Mouse (Mus musculus): ENCODE data around the gene Tfr2. TPM values are rescaled to one million over a fixed set of nuclear protein-coding genes. Genes with fewer than 3 reads are reported as not detected.

Gene Tfr2
- total and polyA plus RNA-seq, 3 experiments: 52.6 to 193 (median 117) TPM

- no peak overlapping the region for H3K4me3 ChIP-seq (ENCODE audit: low read depth, low read length)
- no peaks in the 10 kb centered on the region for H3K9me3 ChIP-seq (replicated peaks)
- peaks cover 37% of the 10 kb centered on the region for H3K36me3 ChIP-seq (replicated peaks)
- DNase-seq (ENCODE audit: low spot score) (no peak), ATAC-seq (ENCODE audit: extremely low read depth, insufficient number of reproducible peaks, low FRiP score, poor library complexity, severe bottlenecking) (no peak)
- TF ChIP-seq CTCF (IDR thresholded peaks at IDR 0.05; ENCODE audit: low read depth, low read length) (no peak), GATA1 (IDR thresholded peaks at IDR 0.05; ENCODE audit: borderline replicate concordance, low read length) (no peak), GATA2 (IDR thresholded peaks at IDR 0.05; ENCODE audit: borderline replicate concordance, low read depth, low read length) (no peak), POLR2AphosphoS5 (IDR thresholded peaks at IDR 0.05; ENCODE audit: insufficient replicate concordance, low read depth, low read length) (no peak)
- H3K4me1 ChIP-seq (ENCODE audit: insufficient read depth, low read depth, low read length): peaks cover 52% of the 10 kb centered on the region
- H3K27me3 ChIP-seq (ENCODE audit: insufficient read depth, low read length): peaks cover 31% of the 10 kb centered on the region
These were observed 38.4 kb downstream of the Tfr2 start for GRCm38 (mm10) chr5:137607860-137608653.

- peaks cover 36% of the 10 kb centered on the region for H3K27me3 ChIP-seq (ENCODE audit: insufficient read depth, low read length)
- ATAC-seq (ENCODE audit: extremely low read depth, insufficient number of reproducible peaks, low FRiP score, poor library complexity, severe bottlenecking): no peak
- H3K4me3 ChIP-seq (ENCODE audit: low read depth, low read length): no peak overlapping the region
- no peak for TF ChIP-seq GATA2 (IDR thresholded peaks at IDR 0.05; ENCODE audit: borderline replicate concordance, low read depth, low read length)
- no peak for TF ChIP-seq TAL1 (conservative IDR thresholded peaks at IDR 0.05; ENCODE audit: low read depth, low read length)
- DNase-seq (ENCODE audit: low spot score): no peak
- H3K9me3 ChIP-seq (replicated peaks): no peaks in the 10 kb centered on the region
- peaks cover 55% of the 10 kb centered on the region for H3K4me1 ChIP-seq (ENCODE audit: insufficient read depth, low read depth, low read length)
- H3K36me3 ChIP-seq (replicated peaks): peaks cover 36% of the 10 kb centered on the region
These were observed 39.1 kb downstream of the Tfr2 start for GRCm38 (mm10) chr5:137608654-137609190.

GRCm38 (mm10) chr5:137609292-137609691, 39.7 kb downstream of the Tfr2 start:
- Histone ChIP-seq H3K4me3 (ENCODE audit: low read depth, low read length) (no peak overlapping the region), H3K27me3 (ENCODE audit: insufficient read depth, low read length) (peaks cover 39% of the 10 kb centered on the region), H3K9me3 (replicated peaks) (no peaks in the 10 kb centered on the region), H3K4me1 (ENCODE audit: insufficient read depth, low read depth, low read length) (peaks cover 54% of the 10 kb centered on the region), H3K36me3 (replicated peaks) (peaks cover 34% of the 10 kb centered on the region)
- DNase-seq (ENCODE audit: low spot score) (no peak), ATAC-seq (ENCODE audit: extremely low read depth, insufficient number of reproducible peaks, low FRiP score, poor library complexity, severe bottlenecking) (no peak)
- TF ChIP-seq GATA1 (IDR thresholded peaks at IDR 0.05; ENCODE audit: borderline replicate concordance, low read length) (no peak), CTCF (IDR thresholded peaks at IDR 0.05; ENCODE audit: low read depth, low read length) (no peak), POLR2AphosphoS5 (IDR thresholded peaks at IDR 0.05; ENCODE audit: insufficient replicate concordance, low read depth, low read length) (no peak)

GRCm38 (mm10) chr5:137610056-137610455, 40.4 kb downstream of the Tfr2 start:
- TF ChIP-seq POLR2AphosphoS5 (IDR thresholded peaks at IDR 0.05; ENCODE audit: insufficient replicate concordance, low read depth, low read length): no peak
- TF ChIP-seq CTCF (IDR thresholded peaks at IDR 0.05; ENCODE audit: low read depth, low read length): no peak
- no peak for TF ChIP-seq TAL1 (conservative IDR thresholded peaks at IDR 0.05; ENCODE audit: low read depth, low read length)
- TF ChIP-seq GATA2 (IDR thresholded peaks at IDR 0.05; ENCODE audit: borderline replicate concordance, low read depth, low read length): no peak
- no peak for TF ChIP-seq GATA1 (IDR thresholded peaks at IDR 0.05; ENCODE audit: borderline replicate concordance, low read length)
- peaks cover 31% of the 10 kb centered on the region for H3K36me3 ChIP-seq (replicated peaks)
- H3K27me3 ChIP-seq (ENCODE audit: insufficient read depth, low read length): peaks cover 39% of the 10 kb centered on the region
- peaks cover 50% of the 10 kb centered on the region for H3K4me1 ChIP-seq (ENCODE audit: insufficient read depth, low read depth, low read length)
- DNase-seq (ENCODE audit: low spot score) (no peak), ATAC-seq (ENCODE audit: extremely low read depth, insufficient number of reproducible peaks, low FRiP score, poor library complexity, severe bottlenecking) (no peak)
- no peaks in the 10 kb centered on the region for H3K9me3 ChIP-seq (replicated peaks)
- H3K4me3 ChIP-seq (ENCODE audit: low read depth, low read length): no peak overlapping the region

- DNase-seq (ENCODE audit: low spot score) (no peak), ATAC-seq (ENCODE audit: extremely low read depth, insufficient number of reproducible peaks, low FRiP score, poor library complexity, severe bottlenecking) (no peak)
- peaks cover 44% of the 10 kb centered on the region for H3K4me1 ChIP-seq (ENCODE audit: insufficient read depth, low read depth, low read length)
- peaks cover 25% of the 10 kb centered on the region for H3K36me3 ChIP-seq (replicated peaks)
- no peak overlapping the region for H3K4me3 ChIP-seq (ENCODE audit: low read depth, low read length)
- TF ChIP-seq GATA1 (IDR thresholded peaks at IDR 0.05; ENCODE audit: borderline replicate concordance, low read length) (no peak), POLR2AphosphoS5 (IDR thresholded peaks at IDR 0.05; ENCODE audit: insufficient replicate concordance, low read depth, low read length) (no peak), GATA2 (IDR thresholded peaks at IDR 0.05; ENCODE audit: borderline replicate concordance, low read depth, low read length) (no peak), CTCF (IDR thresholded peaks at IDR 0.05; ENCODE audit: low read depth, low read length) (no peak), TAL1 (conservative IDR thresholded peaks at IDR 0.05; ENCODE audit: low read depth, low read length) (no peak)
- H3K27me3 ChIP-seq (ENCODE audit: insufficient read depth, low read length): peaks cover 39% of the 10 kb centered on the region
- no peaks in the 10 kb centered on the region for H3K9me3 ChIP-seq (replicated peaks)
These were observed 41.1 kb downstream of the Tfr2 start for GRCm38 (mm10) chr5:137610548-137611244.

- Histone ChIP-seq H3K27me3 (ENCODE audit: insufficient read depth, low read length) (peaks cover 41% of the 10 kb centered on the region), H3K4me3 (ENCODE audit: low read depth, low read length) (no peak overlapping the region), H3K4me1 (ENCODE audit: insufficient read depth, low read depth, low read length) (peaks cover 40% of the 10 kb centered on the region), H3K9me3 (replicated peaks) (no peaks in the 10 kb centered on the region), H3K36me3 (replicated peaks) (peaks cover 20% of the 10 kb centered on the region)
- DNase-seq (ENCODE audit: low spot score): no peak
- TF ChIP-seq POLR2AphosphoS5 (IDR thresholded peaks at IDR 0.05; ENCODE audit: insufficient replicate concordance, low read depth, low read length) (no peak), TAL1 (conservative IDR thresholded peaks at IDR 0.05; ENCODE audit: low read depth, low read length) (no peak), CTCF (IDR thresholded peaks at IDR 0.05; ENCODE audit: low read depth, low read length) (no peak), GATA1 (IDR thresholded peaks at IDR 0.05; ENCODE audit: borderline replicate concordance, low read length) (no peak), GATA2 (IDR thresholded peaks at IDR 0.05; ENCODE audit: borderline replicate concordance, low read depth, low read length) (no peak)
- no peak for ATAC-seq (ENCODE audit: extremely low read depth, insufficient number of reproducible peaks, low FRiP score, poor library complexity, severe bottlenecking)
These were observed 41.6 kb downstream of the Tfr2 start for GRCm38 (mm10) chr5:137611245-137611602.
